Mouse (Mus musculus) NIH3T3 (cell line): ENCODE measurements around the gene Etaa1.
"Not testable (repeated sequence)": the region's sequence is repeated elsewhere in the genome, so short reads cannot be mapped to it uniquely, and the experiment has no call there.

Experiments
- DNase-seq: peaks from one replicate; pipeline ENCODE4 v3.0.0-alpha.2; 2012; ENCODE audit warnings: low read depth

Etaa1 gene

GRCm38 (mm10) chr11:17953231-17954134 is at the start of gene Etaa1:
Gene Etaa1, minus strand, starts transcription at chr11:17953875.
- DNase-seq: peak; percentile 96

- no peak for DNase-seq
Measured at GRCm38 (mm10) chr11:17994151-17994550, 40.5 kb upstream of the Etaa1 start.

- DNase-seq: no peak
Measured at GRCm38 (mm10) chr11:17992311-17992710, 38.6 kb upstream of the Etaa1 start.

GRCm38 (mm10) chr11:17983331-17983730 is 29.7 kb upstream of the Etaa1 start:
- DNase-seq: no peak

- DNase-seq: no peak
Measured at GRCm38 (mm10) chr11:17981246-17981645, 27.6 kb upstream of the Etaa1 start.

GRCm38 (mm10) chr11:17975581-17975980 is 21.9 kb upstream of the Etaa1 start:
- no peak for DNase-seq

GRCm38 (mm10) chr11:17952791-17953190 is 884 bp downstream of the Etaa1 start:
- peak; percentile 10 for DNase-seq

GRCm38 (mm10) chr11:17951336-17951735 is 2.3 kb downstream of the Etaa1 start:
- peak; percentile 76 for DNase-seq

- no peak for DNase-seq
Measured at GRCm38 (mm10) chr11:17939168-17939567, 14.5 kb downstream of the Etaa1 start.

- no peak for DNase-seq
Measured at GRCm38 (mm10) chr11:17937931-17938330, 15.7 kb downstream of the Etaa1 start.

- DNase-seq: no peak
Measured at GRCm38 (mm10) chr11:17917905-17918304, 35.8 kb downstream of the Etaa1 start.

GRCm38 (mm10) chr11:17917101-17917500 is 36.6 kb downstream of the Etaa1 start:
- no peak for DNase-seq

GRCm38 (mm10) chr11:17916486-17916885 is 37.2 kb downstream of the Etaa1 start:
- DNase-seq: no peak

- DNase-seq: not testable (repeated sequence)
Measured at GRCm38 (mm10) chr11:17900996-17901395, 52.7 kb downstream of the Etaa1 start.
